Mouse (Mus musculus) left cerebral cortex, adult 2 months (tissue): ENCODE data around the gene Cdk2ap2. TPM values are rescaled to one million over a fixed set of nuclear protein-coding genes. Genes with fewer than 3 reads are reported as not detected.

ENCODE experiments used
- DNase-seq, 2 experiments: peaks; one replicate each; pipeline ENCODE4 v3.0.0; 2021 to 2022; ENCODE audit warnings: low spot score in 2 of 2, mixed read lengths in 1 of 2; ENCODE audit errors: extremely low spot score in 1 of 2
- H3K27ac ChIP-seq: fragments of 200-600 bp; 2 replicates; pipeline ENCODE4 v1.8.1; 2022
- H3K4me3 ChIP-seq: fragments of 200-600 bp; 2 replicates; pipeline ENCODE4 v1.8.1; 2022
- CTCF ChIP-seq: fragments of 200-600 bp; IDR thresholded peaks from 2 replicates; pipeline ENCODE4 v1.8.1; 2022; ENCODE audit warnings: antibody characterized with exemption, mild to moderate bottlenecking, moderate library complexity
- intact Hi-C: fragments of 180-260 bp; cut with DNase I; formaldehyde crosslinking; loops from one replicate; pipeline ENCODE4 v1.15.1; 2025
- total RNA-seq, 2 experiments: library from RNA; stranded (reverse); gene quantifications; 2 replicates each; pipeline ENCODE4 v1.2.3; 2021

The Cdk2ap2 gene
- total RNA-seq, 2 experiments from 2014 or later = 28.4 to 32.5 TPM

DNA sequence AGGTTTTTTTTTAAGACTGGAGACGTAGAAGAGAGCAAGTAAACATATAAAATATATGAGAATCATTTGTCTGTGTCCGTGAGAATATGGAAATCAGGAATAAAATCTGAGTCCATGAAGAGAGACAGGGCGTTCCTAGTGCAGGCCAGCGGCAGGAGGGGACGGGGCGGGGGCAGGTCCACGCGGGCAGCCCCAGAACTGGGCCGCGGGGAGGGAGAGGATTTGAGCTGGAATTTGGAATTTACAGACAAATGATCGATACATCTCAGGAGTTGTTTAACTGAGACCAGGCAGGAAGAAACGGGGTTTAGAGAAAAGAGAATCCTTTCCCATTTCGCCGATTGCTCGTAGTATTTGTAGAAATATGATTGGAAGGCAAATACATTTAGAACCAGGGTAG is 26.7 kb upstream of the Cdk2ap2 start:
- H3K27ac ChIP-seq = no peak overlapping the region
- intact Hi-C loops = no loop called here
- no peak overlapping the region for H3K4me3 ChIP-seq
- no peak for DNase-seq
- no peak for TF ChIP-seq CTCF

DNA sequence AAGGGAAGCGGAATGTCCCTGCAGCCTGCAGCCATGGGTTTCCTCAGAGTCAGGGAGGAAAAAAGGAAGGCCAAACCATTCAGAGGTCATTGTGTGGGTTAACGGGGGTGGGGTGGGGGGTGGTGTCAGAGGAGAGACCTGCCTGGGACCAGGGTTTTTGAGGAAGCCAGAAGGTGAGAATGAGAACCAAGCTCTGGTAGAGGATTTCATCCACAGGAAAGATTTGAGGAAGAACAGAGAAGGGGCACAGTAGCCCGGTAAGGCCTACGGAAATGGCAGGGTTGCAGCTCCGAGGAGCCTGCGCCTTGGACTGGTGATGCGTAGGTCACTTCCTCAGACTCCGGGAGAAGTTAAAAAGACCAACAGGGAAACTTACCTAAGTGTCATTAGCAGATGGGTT is 26.2 kb upstream of the Cdk2ap2 start:
- intact Hi-C loops = no loop called here
- no peak for DNase-seq
- TF ChIP-seq CTCF = no peak

DNA sequence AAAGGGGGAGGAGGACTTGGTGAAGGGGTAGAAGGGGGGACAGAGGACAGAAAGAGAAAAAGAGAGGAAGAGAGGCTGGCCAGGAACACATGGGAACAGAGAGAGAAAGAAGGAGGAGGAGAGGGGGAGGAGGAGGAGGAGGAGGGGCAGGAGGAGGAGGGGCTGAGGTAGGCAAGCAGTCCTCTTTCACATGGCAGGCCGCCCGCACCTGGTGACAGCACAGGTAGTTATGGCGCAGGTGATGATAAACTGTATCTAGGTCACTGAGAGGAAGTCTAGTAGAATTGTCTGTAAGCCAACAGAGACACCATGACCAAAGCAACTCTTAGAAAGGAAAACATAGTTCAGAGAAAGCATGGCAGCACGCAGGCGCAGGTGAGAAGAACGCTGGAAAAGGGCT is 25.6 kb upstream of the Cdk2ap2 start:
- Histone ChIP-seq H3K4me3 (no peak overlapping the region), H3K27ac (no peak overlapping the region)
- no peak for DNase-seq
- intact Hi-C loops = no loop called here
- TF ChIP-seq CTCF = no peak

More for the DNA sequence above, 26.2 kb upstream of the Cdk2ap2 start:
- Histone ChIP-seq H3K4me3 (no peak overlapping the region), H3K27ac (no peak overlapping the region)

DNA sequence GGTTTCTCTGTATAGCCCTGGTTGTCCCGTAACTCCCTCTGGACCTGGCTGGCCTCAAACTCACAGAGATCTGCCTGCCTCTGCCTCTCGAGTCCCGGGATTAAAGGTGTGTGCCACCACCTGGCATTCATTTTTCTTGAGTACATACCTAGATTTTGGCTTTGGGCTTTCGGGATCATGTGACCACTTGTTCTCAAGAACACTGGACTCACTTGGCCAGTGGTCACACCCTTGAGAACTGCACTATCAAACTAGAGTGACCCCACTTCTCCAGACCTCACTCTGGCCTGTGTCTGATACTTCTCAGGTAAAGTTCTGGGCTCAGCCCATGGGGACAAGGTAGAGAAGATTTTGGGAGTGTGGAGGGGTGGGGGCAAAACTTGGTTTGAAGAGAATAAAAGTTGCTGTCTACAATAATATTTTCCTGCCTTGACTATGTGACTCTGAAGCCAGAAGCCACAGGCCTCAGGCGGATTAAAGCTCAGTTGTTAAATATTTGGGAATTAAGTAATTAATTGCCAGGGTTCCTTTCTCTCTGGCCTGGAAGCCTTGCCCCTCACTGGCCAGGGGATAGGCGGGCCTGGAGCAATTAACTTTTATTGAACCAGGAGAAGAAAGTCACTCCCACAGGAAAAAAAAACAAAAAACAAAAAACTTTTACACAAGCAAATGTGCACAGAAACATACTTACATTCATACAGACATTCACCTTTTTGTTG is 24.1 kb upstream of the Cdk2ap2 start:
- Histone ChIP-seq H3K27ac (no peak overlapping the region), H3K4me3 (no peak overlapping the region)
- no peak for DNase-seq
- no peak for TF ChIP-seq CTCF
- intact Hi-C loops = loop anchor here (2.0 kb wide), 1 partner anchor 14 kb away; the partner anchor contains the start of gene Gstp3

DNA sequence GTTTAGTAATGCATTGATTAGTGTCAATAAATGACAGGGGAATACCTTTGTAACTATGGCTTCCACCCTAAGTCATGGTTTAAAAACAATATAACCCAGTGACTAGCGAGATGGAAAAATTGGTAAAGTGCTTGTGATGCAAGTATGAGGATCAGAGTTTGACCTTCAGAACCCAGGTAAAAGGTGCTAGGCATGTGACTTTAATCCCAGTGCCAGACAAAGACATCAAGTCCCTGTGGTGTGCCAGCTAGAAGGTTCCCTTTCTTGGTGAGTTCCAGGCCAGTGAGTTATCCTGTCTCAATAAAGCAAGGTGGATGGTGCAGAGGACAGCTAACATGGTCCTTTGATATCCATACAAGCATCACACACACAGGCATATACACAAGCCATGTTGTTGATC is 21.5 kb upstream of the Cdk2ap2 start:
- no peak for TF ChIP-seq CTCF
- no peak overlapping the region for H3K27ac ChIP-seq
- no peak overlapping the region for H3K4me3 ChIP-seq
- no peak for DNase-seq
- intact Hi-C loops = no loop called here

DNA sequence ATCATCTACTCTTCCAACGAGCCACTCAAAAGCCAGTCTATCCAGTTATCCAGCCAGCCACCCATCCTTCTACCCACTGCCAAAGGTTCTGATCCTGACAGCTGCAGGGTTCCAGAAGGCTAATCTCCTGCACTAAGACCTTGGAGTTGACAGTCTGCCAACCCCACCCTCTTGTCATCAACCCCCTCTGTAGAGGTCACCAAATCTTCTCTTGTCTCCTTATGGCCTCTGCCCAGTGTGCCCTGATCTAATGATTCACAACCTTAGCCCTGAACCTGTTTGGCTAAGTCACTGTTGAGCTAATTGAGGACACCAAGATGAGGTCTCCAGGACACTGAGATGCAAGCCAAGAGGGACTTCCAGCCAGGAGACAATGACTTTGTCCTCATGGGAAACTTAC is 17.4 kb upstream of the Cdk2ap2 start:
- no peak for DNase-seq
- intact Hi-C loops = no loop called here
- no peak overlapping the region for H3K27ac ChIP-seq

DNA sequence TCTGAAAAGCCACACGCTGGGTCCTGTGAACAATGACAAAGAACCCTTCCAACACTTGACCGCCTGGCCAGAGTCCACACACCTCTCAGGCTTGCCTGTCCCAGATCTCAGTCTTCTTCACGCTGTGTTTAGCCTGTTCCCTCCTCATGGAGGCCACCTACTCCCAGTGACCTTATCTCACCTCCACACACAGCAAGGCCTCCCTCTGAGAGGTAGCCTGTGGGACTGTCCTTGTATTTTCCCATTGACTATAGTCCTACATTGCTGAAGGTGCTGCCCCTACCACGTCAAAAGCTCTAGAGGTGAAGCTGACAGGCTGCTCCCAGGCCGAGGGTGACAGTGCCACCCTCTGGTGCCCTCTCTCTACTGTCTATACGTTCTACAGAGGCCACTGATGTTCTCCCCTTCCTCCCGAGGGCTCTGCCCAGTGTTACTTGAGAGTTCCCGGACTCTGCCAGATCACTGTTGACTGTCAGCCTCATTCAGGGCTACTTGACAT is 16.4 kb upstream of the Cdk2ap2 start:
- no peak overlapping the region for H3K4me3 ChIP-seq
- H3K27ac ChIP-seq = no peak overlapping the region
- intact Hi-C loops = loop anchor here (2.0 to 10.0 kb wide), 2 partner anchors 28 to 126 kb away; partner anchors contain the start of gene Aldh3b3
- no peak for DNase-seq
- no peak for TF ChIP-seq CTCF

More for the DNA sequence above, 17.4 kb upstream of the Cdk2ap2 start:
- H3K4me3 ChIP-seq = no peak overlapping the region
- TF ChIP-seq CTCF = no peak

DNA sequence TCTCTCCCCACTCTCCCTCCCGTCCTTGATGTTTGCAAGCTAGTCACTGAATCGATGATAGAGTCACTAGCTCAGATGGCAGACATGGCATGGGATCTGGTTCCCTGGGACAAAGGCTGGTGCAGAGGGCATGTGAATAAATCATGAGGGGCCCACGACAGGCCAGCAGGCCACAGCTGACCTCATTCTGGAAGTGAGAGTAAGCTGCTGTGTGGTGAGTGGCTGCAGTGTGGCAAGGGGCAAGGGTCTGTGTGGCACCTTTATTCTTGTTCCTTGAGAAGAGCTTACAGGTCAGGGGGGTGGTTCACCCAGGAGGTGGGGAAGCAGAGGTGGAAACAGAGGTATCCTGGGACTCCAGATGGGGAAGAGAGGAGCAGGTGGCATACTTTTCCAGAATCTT is 15.6 kb upstream of the Cdk2ap2 start, which contains the start of gene Cabp2:
Cabp2 (plus strand) TSS at position 185 of the 400 bp plus-strand sequence.
- H3K27ac ChIP-seq = no peak within 1 kb of the TSS
- TF ChIP-seq CTCF = no peak
- DNase-seq = no peak
- no peak within 1 kb of the TSS for H3K4me3 ChIP-seq
- intact Hi-C loops = loop anchor here (2.0 to 10.0 kb wide), 2 partner anchors 29 to 127 kb away; partner anchors contain the start of gene Aldh3b3

DNA sequence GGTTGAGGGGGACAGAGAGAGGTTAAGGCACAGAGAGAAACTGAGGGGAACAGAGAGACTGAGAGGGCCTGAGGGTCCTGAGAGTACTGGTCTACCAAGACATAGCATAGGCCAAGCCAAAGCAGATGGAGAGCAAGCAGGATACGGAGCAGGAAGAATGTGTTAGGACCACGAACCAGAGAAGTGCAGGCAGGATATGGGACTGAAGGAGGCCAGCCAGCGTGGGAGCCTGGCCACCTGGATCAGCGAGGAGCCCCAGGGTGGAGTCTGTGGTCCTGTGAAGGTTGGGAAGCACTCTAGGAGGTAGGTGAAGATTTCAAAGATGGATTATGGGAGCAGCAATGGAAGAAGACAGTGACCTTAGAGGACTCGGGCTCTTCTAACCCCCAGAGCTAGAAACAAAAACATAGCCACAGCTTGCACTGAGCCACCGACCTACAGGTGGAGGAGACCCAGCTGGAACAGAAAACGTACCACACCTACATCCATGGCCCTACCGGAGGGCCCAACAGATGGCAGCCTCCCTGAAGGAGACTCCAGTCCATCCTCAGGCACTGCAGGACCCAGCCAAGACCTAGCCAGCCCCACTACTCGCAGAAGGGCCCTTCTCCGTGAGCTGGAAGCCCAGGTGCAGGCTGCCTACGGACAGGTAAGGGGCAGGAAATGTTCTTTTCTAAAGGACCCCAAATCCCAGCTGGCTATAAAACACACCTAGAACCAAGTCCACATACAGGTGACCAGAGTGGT is 14.6 kb upstream of the Cdk2ap2 start:
- DNase-seq = no peak
- no peak for TF ChIP-seq CTCF
- no peak overlapping the region for H3K27ac ChIP-seq
- intact Hi-C loops = loop anchor here (10.0 kb wide), 1 partner anchor 128 kb away; the partner anchor contains the start of gene Aldh3b3
- H3K4me3 ChIP-seq = no peak overlapping the region

DNA sequence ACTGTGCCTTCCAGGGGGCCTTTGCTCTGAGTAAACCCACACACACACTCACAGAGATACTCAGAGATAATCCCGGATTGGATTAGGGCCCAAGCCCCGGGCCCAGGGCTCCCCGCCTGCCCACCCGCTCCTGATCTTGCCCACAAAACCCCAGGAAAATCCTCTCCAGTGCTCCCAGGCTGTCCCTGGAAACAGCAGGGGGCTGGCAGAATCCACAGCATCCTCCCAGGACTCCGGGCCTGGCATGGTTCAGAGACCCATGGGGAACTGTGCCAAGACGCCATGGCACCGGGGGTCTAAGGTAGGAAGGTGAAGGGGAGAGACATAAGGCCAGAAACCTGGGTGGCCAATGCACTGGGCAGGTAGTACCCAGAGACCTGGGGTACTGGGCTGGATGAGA is 13.7 kb upstream of the Cdk2ap2 start:
- intact Hi-C loops = loop anchor here (10.0 kb wide), 1 partner anchor 129 kb away; the partner anchor contains the start of gene Aldh3b3
- DNase-seq = no peak
- TF ChIP-seq CTCF = no peak
- Histone ChIP-seq H3K27ac (no peak overlapping the region), H3K4me3 (no peak overlapping the region)

DNA sequence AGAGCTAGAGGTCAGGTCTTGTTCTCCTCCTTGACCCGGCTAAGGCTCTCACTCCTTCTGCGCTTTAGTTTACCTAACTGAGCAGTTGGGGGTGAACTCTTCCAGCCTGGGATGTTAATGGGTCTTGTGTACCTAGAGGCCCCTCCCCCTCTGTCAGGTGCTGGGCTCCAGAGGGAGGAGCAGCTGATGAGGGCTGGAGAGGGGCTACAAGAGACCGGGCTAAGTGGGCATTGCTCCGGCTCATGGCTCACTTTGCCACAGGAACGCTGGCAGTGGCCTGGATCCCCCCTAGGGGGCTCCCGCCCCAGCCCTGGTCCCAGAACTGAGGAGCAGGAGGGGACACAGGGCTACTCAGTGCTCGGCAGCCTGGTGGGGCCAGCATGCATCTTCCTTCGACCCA is 13.2 kb upstream of the Cdk2ap2 start:
- no peak for DNase-seq
- intact Hi-C loops = loop anchor here (10.0 kb wide), 1 partner anchor 129 kb away; the partner anchor contains the start of gene Aldh3b3
- no peak for TF ChIP-seq CTCF
- H3K4me3 ChIP-seq = no peak overlapping the region
- no peak overlapping the region for H3K27ac ChIP-seq

DNA sequence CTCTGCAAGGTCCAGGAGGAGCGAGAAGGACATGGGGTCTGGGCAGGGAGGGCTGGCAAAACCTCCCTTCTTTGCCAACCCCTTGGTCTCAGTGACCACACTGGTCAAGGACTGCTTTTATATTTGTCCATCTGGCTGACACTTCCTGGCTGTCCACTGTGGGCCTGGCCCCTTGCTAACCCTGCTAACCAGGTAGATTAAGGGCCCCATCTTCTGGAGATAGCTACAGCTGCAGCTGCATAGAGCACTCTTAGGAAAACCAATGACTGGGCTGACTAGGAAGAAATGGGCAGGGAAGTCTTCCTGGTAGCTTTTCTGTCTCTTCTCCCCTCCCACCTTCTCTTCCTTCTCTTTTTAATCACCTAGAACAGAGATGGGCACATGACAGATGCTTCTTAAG is 12.0 kb upstream of the Cdk2ap2 start:
- Histone ChIP-seq H3K27ac (no peak overlapping the region), H3K4me3 (no peak overlapping the region)
- TF ChIP-seq CTCF = no peak; the same call in 1 of the 2 replicates
- intact Hi-C loops = loop anchor here (10.0 kb wide), 1 partner anchor 130 kb away; the partner anchor contains the start of gene Aldh3b3
- no peak for DNase-seq
